Mouse (Mus musculus): ENCODE data around the gene Taar7b. TPM values are rescaled to one million over a fixed set of nuclear protein-coding genes. Genes with fewer than 3 reads are reported as not detected.

Gene Taar7b
- polyA plus RNA-seq, 1 experiment from 2014 or later = not detected

DNA sequence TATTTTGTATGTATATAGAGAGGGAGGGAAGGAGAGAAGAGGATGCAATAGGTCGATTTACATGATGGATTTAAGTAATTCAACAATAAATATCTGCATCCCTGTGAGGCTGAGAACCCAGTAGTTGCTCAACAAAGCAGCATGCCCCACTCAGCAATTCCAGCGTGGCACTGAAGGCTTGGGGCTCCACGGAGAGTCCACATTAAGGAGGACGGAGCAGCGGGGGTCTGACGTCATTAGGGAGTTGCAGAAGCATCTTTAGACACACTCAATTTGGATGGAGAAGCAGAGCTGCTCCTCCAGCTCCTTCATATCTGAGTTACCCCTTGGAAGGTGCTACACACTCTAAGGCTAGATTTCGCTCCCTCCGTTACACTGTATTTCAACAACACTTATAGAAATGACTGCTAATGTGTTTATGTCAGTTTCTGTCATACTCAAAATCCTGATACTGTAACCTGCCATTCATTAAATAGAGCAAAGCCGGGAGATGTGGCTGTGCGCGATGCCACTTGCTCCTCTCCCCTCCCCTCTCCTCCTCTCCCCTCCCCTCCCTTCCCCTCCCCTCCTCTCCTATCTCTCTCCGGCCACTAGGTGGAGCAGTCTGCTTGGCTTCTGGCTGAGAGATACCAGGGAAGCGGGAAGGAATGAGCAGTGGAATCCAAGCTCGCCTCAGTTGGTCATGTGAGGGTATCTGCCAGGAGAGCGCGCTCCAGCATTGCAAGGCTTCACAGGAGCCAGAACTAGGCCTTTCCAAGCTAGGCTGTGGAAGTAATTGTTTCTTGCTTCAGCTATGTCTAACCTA is 20.6 kb upstream of the Taar7b start:
- Histone ChIP-seq H3K4me1 (ENCODE audit: control insufficient read depth, insufficient read depth, low read length) (no peaks in the 10 kb centered on the region), H3K4me2 (ENCODE audit: low read length) (no peak overlapping the region), H3K27me3 (replicated peaks; ENCODE audit: control insufficient read depth, insufficient read depth, low read length) (no peaks in the 10 kb centered on the region), H3K9ac (ENCODE audit: low read length) (no peak overlapping the region), H3K36me3 (ENCODE audit: control insufficient read depth, insufficient read depth, low read length) (no peaks in the 10 kb centered on the region), H3K27ac (ENCODE audit: low read depth, low read length) (no peak overlapping the region), H3K4me3 (ENCODE audit: low read depth, low read length) (no peak overlapping the region), H3K9me3 (replicated peaks; ENCODE audit: control insufficient read depth, low read length) (no peaks in the 10 kb centered on the region)
- WGBS = 44% methylated on average over 16 of the region's 16 CpGs
- DNase-seq (ENCODE audit: low spot score) = peak; percentile 82
- ATAC-seq = peak; percentile 89

- H3K27ac ChIP-seq (ENCODE audit: low read depth, low read length) = no peak within 1 kb of the TSS
- no peaks in the 10 kb centered on the region for H3K27me3 ChIP-seq (replicated peaks; ENCODE audit: control insufficient read depth, insufficient read depth, low read length)
- no peaks in the 10 kb centered on the region for H3K36me3 ChIP-seq (ENCODE audit: control insufficient read depth, insufficient read depth, low read length)
- no peak within 1 kb of the TSS for H3K4me2 ChIP-seq (ENCODE audit: low read length)
- no peaks in the 10 kb centered on the region for H3K9me3 ChIP-seq (replicated peaks; ENCODE audit: control insufficient read depth, low read length)
- WGBS = 86% methylated on average over 8 of the region's 8 CpGs
- H3K4me3 ChIP-seq (ENCODE audit: low read depth, low read length) = no peak within 1 kb of the TSS
- no peak within 1 kb of the TSS for H3K9ac ChIP-seq (ENCODE audit: low read length)
- DNase-seq (ENCODE audit: low spot score) = no peak
- ATAC-seq = no peak
- H3K4me1 ChIP-seq (ENCODE audit: control insufficient read depth, insufficient read depth, low read length) = no peaks in the 10 kb centered on the region
Measured at GRCm38 (mm10) chr10:23985546-23985945, 14.2 kb upstream of the Taar7b start, which contains the start of gene Taar6. TSS of gene Taar6 (minus strand) at chr10:23985646.

GRCm38 (mm10) chr10:23986419-23986818 is 13.3 kb upstream of the Taar7b start:
- Histone ChIP-seq H3K4me1 (ENCODE audit: control insufficient read depth, insufficient read depth, low read length) (no peaks in the 10 kb centered on the region), H3K4me2 (ENCODE audit: low read length) (no peak overlapping the region), H3K9me3 (replicated peaks; ENCODE audit: control insufficient read depth, low read length) (no peaks in the 10 kb centered on the region), H3K36me3 (ENCODE audit: control insufficient read depth, insufficient read depth, low read length) (no peaks in the 10 kb centered on the region), H3K27ac (ENCODE audit: low read depth, low read length) (no peak overlapping the region), H3K9ac (ENCODE audit: low read length) (no peak overlapping the region), H3K27me3 (replicated peaks; ENCODE audit: control insufficient read depth, insufficient read depth, low read length) (no peaks in the 10 kb centered on the region), H3K4me3 (ENCODE audit: low read depth, low read length) (no peak overlapping the region)
- ATAC-seq (no peak), DNase-seq (ENCODE audit: low spot score) (no peak)
- WGBS = 76% methylated on average over 5 of the region's 5 CpGs

GRCm38 (mm10) chr10:23993381-23993780 is 6.4 kb upstream of the Taar7b start, which contains the start of gene Taar7a:
TSS of gene Taar7a (minus strand) at chr10:23993481.
- no peaks in the 10 kb centered on the region for H3K4me1 ChIP-seq (ENCODE audit: control insufficient read depth, insufficient read depth, low read length)
- no peaks in the 10 kb centered on the region for H3K9me3 ChIP-seq (replicated peaks; ENCODE audit: control insufficient read depth, low read length)
- no peak for DNase-seq (ENCODE audit: low spot score)
- no peak within 1 kb of the TSS for H3K9ac ChIP-seq (ENCODE audit: low read length)
- H3K36me3 ChIP-seq (ENCODE audit: control insufficient read depth, insufficient read depth, low read length) = no peaks in the 10 kb centered on the region
- H3K4me3 ChIP-seq (ENCODE audit: low read depth, low read length) = no peak within 1 kb of the TSS
- H3K27ac ChIP-seq (ENCODE audit: low read depth, low read length) = no peak within 1 kb of the TSS
- H3K27me3 ChIP-seq (replicated peaks; ENCODE audit: control insufficient read depth, insufficient read depth, low read length) = no peaks in the 10 kb centered on the region
- no peak for ATAC-seq
- WGBS = 83% methylated on average over 3 of the region's 3 CpGs
- H3K4me2 ChIP-seq (ENCODE audit: low read length) = no peak within 1 kb of the TSS

DNA sequence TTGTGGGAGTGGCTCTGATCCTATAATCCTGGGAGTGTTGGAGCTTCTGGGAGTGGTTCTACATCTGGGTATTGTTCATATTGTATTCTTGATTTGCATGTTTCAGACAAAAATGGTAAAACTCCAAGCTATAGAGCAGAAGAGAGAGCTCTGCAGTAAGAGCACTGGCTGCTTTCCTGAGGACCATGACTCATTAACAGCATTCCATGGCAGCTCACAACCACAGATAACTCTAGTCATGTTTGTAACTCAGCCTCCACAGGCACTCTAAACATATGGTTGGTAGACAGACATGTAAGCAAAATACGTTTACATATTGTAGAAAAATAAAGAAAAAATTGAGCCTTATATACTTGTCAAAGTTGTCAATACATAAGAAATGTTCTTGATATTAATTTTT is 6.7 kb downstream of the Taar7b start:
- H3K36me3 ChIP-seq (ENCODE audit: control insufficient read depth, insufficient read depth, low read length) = no peaks in the 10 kb centered on the region
- ATAC-seq (no peak), DNase-seq (ENCODE audit: low spot score) (no peak)
- no peak overlapping the region for H3K4me3 ChIP-seq (ENCODE audit: low read depth, low read length)
- 90% methylated on average over 1 of the region's 1 CpGs for WGBS
- H3K9me3 ChIP-seq (replicated peaks; ENCODE audit: control insufficient read depth, low read length) = no peaks in the 10 kb centered on the region
- no peak overlapping the region for H3K27ac ChIP-seq (ENCODE audit: low read depth, low read length)
- no peaks in the 10 kb centered on the region for H3K4me1 ChIP-seq (ENCODE audit: control insufficient read depth, insufficient read depth, low read length)
- no peak overlapping the region for H3K9ac ChIP-seq (ENCODE audit: low read length)
- no peaks in the 10 kb centered on the region for H3K27me3 ChIP-seq (replicated peaks; ENCODE audit: control insufficient read depth, insufficient read depth, low read length)
- H3K4me2 ChIP-seq (ENCODE audit: low read length) = no peak overlapping the region

DNA sequence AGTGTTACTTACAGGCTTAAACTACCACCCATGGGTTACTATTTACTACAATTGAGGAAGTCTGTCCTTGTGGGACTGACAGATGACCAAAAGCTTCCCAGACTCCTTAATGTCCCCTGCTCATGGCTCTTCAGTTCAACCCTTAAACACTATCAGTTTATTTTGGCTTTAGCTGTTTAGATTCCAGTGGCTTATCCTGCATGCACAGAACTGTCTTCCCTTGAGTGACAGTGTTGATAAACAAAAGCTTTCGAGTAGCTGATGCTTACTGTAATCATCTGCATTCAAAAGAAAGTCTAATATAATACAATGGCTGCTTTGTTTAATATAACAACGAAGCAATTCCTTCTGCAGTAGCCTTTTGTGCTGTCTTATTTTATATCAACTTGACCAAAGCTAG is 7.3 kb downstream of the Taar7b start:
- no peak overlapping the region for H3K9ac ChIP-seq (ENCODE audit: low read length)
- H3K4me3 ChIP-seq (ENCODE audit: low read depth, low read length) = no peak overlapping the region
- H3K27me3 ChIP-seq (replicated peaks; ENCODE audit: control insufficient read depth, insufficient read depth, low read length) = no peaks in the 10 kb centered on the region
- no peaks in the 10 kb centered on the region for H3K36me3 ChIP-seq (ENCODE audit: control insufficient read depth, insufficient read depth, low read length)
- no peak overlapping the region for H3K4me2 ChIP-seq (ENCODE audit: low read length)
- DNase-seq (ENCODE audit: low spot score) = no peak
- ATAC-seq = no peak
- no peak overlapping the region for H3K27ac ChIP-seq (ENCODE audit: low read depth, low read length)
- H3K4me1 ChIP-seq (ENCODE audit: control insufficient read depth, insufficient read depth, low read length) = no peaks in the 10 kb centered on the region
- 49% methylated on average over 2 of the region's 2 CpGs for WGBS
- no peaks in the 10 kb centered on the region for H3K9me3 ChIP-seq (replicated peaks; ENCODE audit: control insufficient read depth, low read length)

DNA sequence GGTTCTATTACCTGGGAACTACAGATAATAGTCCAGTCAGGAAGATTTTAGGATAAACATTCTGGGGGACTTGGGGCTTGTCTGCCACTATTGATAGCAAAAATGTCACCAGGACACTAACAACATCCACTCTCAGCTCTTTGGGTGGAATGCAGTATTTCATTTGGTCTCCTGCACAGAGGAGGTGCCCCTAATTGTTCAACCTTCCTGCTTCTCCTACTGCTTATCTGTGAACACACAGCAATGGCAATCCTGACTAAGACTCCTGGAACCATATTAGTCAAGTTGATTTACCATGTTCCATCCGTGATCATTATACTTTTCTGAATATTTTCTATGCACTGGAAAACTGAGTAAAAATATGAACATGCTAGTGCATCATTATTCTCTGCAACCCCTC is 8.4 kb downstream of the Taar7b start:
- ATAC-seq (no peak), DNase-seq (ENCODE audit: low spot score) (no peak)
- no peak overlapping the region for H3K9ac ChIP-seq (ENCODE audit: low read length)
- no peak overlapping the region for H3K27ac ChIP-seq (ENCODE audit: low read depth, low read length)
- H3K9me3 ChIP-seq (replicated peaks; ENCODE audit: control insufficient read depth, low read length) = no peaks in the 10 kb centered on the region
- no peaks in the 10 kb centered on the region for H3K27me3 ChIP-seq (replicated peaks; ENCODE audit: control insufficient read depth, insufficient read depth, low read length)
- no peaks in the 10 kb centered on the region for H3K4me1 ChIP-seq (ENCODE audit: control insufficient read depth, insufficient read depth, low read length)
- 94% methylated on average over 1 of the region's 1 CpGs for WGBS
- H3K4me2 ChIP-seq (ENCODE audit: low read length) = no peak overlapping the region
- no peak overlapping the region for H3K4me3 ChIP-seq (ENCODE audit: low read depth, low read length)
- no peaks in the 10 kb centered on the region for H3K36me3 ChIP-seq (ENCODE audit: control insufficient read depth, insufficient read depth, low read length)

DNA sequence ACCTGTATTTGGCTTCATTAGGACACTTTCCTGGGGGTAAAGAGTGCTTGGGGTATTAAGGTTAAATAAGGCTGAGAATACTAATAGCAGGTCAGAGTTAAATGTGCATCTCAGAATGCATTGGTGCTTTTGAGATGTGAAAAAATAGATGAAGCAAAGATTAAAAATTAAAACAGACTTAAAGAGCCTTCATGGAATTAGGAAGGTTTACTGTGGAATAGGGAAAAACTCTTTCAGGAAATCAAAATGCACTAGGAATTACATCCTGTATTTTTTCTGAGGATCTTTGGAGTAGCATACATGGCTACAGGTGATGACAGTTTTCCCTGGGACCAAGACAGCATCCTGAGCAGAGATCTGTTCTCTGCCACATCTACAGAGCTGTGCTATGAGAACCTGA is 27.2 kb downstream of the Taar7b start, which contains the start of gene Taar7d:
Gene Taar7d, plus strand, starts transcription at position 301 of the 400 bp plus-strand sequence.
- Histone ChIP-seq H3K4me2 (ENCODE audit: low read length) (no peak within 1 kb of the TSS), H3K9ac (ENCODE audit: low read length) (no peak within 1 kb of the TSS), H3K4me3 (ENCODE audit: low read depth, low read length) (no peak within 1 kb of the TSS), H3K27ac (ENCODE audit: low read depth, low read length) (no peak within 1 kb of the TSS), H3K36me3 (ENCODE audit: control insufficient read depth, insufficient read depth, low read length) (no peaks in the 10 kb centered on the region), H3K27me3 (replicated peaks; ENCODE audit: control insufficient read depth, insufficient read depth, low read length) (no peaks in the 10 kb centered on the region), H3K9me3 (replicated peaks; ENCODE audit: control insufficient read depth, low read length) (no peaks in the 10 kb centered on the region), H3K4me1 (ENCODE audit: control insufficient read depth, insufficient read depth, low read length) (no peaks in the 10 kb centered on the region)
- DNase-seq (ENCODE audit: low spot score) = no peak
- ATAC-seq = no peak

DNA sequence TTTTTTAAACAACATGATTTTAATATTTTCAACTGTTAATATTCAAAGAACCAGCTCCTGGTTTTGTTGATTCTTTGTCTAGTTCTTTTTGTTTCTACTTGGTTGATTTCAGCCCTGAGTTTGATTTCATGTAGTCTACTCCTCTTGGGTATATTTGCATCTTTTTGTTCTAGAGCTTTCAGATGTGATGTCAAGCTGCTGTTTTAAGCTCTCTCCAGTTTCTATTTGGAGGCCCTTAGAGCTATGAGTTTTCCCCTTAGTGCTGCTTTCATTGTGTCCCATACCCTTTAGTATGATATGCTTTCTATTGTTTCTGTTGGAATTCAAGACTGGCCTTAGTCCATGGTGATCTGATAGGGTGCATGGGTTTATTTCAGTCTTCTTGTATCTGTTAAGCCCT is 31.6 kb downstream of the Taar7b start:
- H3K4me3 ChIP-seq (ENCODE audit: low read depth, low read length) = no peak overlapping the region
- no peak overlapping the region for H3K9ac ChIP-seq (ENCODE audit: low read length)
- no peaks in the 10 kb centered on the region for H3K4me1 ChIP-seq (ENCODE audit: control insufficient read depth, insufficient read depth, low read length)
- H3K36me3 ChIP-seq (ENCODE audit: control insufficient read depth, insufficient read depth, low read length) = no peaks in the 10 kb centered on the region
- no peaks in the 10 kb centered on the region for H3K9me3 ChIP-seq (replicated peaks; ENCODE audit: control insufficient read depth, low read length)
- no peaks in the 10 kb centered on the region for H3K27me3 ChIP-seq (replicated peaks; ENCODE audit: control insufficient read depth, insufficient read depth, low read length)
- H3K4me2 ChIP-seq (ENCODE audit: low read length) = no peak overlapping the region
- no peak overlapping the region for H3K27ac ChIP-seq (ENCODE audit: low read depth, low read length)
- no peak for ATAC-seq
- DNase-seq (ENCODE audit: low spot score) = no peak

Data from forebrain, embryonic 14.5 days (tissue).